Mouse (Mus musculus) monocyte, adult 2 months (primary cell): ENCODE results near the gene 2410131K14Rik.
A peak's percentile ranks its signal among the peaks of the same experiment; 100 is the strongest.

Source experiments
- DNase-seq, 2 experiments: peaks; one replicate each; pipeline ENCODE4 v3.0.0; 2022; ENCODE audit warnings: low spot score in 2 of 2, low read depth in 1 of 2

2410131K14Rik gene

DNA sequence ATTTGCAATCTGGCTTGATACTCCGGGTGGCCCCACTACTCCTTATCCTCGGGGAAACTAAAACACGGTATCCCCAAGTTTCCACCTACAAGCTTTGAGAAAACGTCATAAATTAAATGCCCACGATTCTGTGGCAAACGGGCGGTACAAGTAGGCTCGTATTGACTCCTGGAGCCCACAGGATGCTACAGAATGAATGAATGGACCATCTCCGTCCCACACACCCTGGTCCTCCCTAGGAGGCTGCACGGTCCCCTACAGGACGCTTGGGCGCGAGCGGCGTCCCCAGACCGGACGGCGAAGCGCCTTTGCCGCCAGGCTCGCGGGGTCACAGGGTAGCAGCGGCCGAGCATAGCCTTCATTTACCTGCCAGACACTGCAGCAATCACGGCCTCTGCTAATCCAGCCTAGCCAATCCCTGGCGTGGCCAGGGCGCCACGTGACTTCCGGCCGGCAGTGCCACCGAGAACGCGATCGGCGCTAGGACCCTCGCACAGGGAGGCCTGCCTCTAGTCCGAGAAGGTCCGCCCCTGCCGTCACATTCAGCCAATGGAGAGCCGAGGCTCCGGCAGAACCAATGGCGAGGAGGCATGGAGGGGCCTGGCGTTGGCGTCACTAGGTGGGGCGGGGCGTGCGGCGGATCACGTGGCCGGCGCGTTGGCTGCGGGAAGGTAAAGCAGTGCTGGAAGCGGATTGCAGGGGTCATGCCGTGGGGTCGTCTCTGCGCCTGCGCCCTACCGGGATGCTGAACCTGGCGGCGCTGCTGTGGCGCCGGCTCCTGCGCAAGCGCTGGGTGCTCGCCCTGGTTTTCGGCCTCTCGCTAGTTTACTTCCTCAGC lies at the start of gene 2410131K14Rik, which contains the start of gene Rnft2:
Gene 2410131K14Rik (plus strand): TSS at position 622 of the 838 bp plus-strand sequence.
Gene Rnft2 (minus strand): TSS at position 511 of the 838 bp plus-strand sequence.
- peak; percentile 98 for DNase-seq

DNA sequence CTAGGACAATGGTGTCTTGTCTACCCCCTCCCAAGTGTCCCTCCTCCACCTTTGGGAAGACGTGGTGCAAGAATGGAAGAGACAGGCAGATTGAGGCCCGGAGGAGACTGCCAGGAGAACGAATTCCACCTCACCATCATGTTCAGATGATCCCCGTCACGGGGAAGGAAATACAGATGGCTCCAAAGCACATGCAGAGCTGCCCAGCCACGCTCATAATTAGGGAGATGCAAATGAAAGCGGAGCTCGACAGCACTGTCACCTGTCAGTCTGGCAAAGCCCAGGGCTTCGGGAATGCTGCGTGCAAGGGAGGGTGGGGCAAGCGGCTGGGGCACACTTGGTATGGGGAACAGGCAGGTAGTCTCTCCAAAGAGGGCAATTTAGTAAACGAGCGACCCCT lies 47.6 kb upstream of the 2410131K14Rik start:
- no peak for DNase-seq

DNA sequence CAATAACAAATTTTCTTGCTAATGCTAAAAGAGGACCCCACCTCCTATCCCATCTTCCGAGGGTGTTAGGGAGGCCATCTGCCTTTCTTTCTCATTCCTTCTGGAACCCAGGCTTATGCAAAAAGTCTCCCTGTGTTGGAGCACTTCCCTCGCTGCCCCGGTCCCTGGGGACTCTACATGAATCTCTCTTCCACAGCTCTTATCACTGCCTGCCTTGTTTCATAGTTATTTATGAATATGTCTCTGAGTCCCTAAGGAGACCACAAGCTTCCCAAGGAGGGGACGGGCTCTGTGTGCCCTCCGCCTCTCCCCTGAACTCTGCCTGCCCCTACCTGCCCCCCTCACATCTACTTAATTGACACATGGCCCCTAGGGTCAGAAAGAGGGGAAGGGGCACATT lies 45.4 kb upstream of the 2410131K14Rik start:
- no peak for DNase-seq

DNA sequence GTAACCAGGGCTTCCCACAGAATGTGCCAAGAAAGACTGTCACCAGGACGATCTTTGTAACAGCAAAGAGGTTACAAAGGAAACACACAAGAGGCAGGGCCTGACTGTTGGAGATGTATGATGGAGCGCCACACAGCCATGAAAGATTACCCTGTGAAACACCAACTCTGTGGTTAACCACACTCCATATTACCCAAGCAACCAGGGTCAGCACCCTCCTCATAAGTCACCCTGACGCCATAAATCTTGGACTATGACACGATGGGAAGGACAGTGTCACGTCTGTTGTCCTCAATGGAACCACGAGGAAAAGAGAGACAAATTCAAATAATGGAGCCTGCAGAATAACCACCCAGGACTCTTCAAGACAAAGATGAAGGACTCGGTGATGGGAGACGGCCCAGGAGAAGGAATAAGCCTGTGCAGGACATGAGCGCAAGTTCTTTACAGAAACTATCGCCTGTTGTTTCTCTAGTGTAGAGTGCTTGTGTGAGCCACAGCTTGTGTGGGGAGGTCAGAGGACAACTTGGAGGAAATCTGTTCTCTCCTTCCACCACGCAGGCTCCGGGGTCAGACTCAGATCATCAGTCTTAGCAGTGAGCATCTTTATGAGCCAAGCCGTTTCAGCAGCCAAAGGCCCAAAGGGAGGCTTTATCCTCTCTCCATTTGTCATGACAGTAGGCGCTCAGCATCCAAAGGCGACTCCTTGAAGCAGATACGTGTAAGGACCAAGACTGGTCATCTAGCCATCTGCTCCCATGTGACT lies 40.2 kb upstream of the 2410131K14Rik start:
- DNase-seq: no peak

GRCm38 (mm10) chr5:118205852-118206251 lies 39.2 kb upstream of the 2410131K14Rik start:
- DNase-seq: no peak

- no peak for DNase-seq
Measured at GRCm38 (mm10) chr5:118214012-118214411, 31.0 kb upstream of the 2410131K14Rik start.

DNA sequence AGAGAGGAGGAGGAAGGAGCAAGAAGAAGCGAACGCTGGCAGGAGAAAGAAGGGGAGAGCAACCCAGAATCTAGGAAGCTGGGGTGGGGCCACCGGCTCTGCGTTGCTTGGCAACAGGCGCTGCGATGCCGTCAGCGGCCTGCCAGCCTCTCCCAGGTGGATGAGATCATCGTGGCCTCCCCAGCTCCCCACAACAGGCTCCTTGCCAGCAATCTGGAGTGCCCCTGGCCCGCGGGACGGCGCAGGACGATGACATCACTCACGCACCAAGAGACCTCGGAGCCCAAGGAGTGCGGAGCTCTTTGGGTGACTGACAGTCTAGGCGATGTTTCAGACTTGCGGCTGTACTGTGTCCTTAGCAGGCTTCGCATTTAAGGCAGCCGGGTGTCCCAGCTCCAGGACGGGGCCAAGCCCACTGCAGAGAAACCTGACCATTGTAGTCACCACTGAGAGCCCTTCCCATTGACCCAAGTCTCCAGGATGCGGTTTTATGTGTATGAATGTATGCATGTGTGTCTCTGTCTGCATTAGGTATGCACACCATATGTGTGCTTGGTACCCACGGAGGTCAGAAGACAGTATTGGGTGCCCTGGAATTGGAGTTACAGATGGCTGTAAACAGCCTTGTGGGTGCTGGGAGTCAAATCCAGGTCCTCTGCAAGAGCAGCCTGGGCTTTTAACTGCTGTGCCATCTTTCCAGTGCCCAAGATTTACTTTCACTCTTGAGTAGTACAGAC lies 30.4 kb upstream of the 2410131K14Rik start:
- DNase-seq: no peak

GRCm38 (mm10) chr5:118217410-118217809 lies 27.6 kb upstream of the 2410131K14Rik start:
- no peak for DNase-seq

DNA sequence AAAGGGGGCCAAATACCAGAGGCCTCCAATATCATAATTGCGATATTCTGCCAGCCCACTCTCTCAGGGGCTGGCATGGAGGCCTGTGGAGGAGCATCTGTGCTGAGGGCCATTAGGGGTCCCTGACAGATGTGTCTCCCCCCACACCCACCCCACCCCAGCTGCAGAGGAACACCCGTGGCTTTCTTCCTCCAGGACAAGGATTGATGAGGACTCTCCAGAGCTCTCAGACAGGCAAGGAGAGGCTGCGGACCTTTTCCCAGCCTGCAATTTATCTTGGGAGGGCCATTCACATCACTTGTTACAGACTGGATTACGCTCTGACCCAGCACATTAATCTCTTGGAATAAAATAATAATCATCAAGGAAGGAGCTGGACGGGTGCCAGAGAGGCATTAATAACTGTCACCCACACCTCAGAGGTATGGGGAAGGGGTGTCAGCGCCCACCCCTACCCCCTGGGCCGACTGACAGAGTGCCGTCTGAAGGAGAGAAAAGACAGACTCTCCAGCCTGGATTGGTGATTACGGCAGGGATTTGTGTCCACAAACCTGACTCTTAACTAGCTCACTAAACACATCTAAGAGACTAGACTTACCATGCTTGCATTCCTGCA lies 21.8 kb upstream of the 2410131K14Rik start:
- DNase-seq: no peak

DNA sequence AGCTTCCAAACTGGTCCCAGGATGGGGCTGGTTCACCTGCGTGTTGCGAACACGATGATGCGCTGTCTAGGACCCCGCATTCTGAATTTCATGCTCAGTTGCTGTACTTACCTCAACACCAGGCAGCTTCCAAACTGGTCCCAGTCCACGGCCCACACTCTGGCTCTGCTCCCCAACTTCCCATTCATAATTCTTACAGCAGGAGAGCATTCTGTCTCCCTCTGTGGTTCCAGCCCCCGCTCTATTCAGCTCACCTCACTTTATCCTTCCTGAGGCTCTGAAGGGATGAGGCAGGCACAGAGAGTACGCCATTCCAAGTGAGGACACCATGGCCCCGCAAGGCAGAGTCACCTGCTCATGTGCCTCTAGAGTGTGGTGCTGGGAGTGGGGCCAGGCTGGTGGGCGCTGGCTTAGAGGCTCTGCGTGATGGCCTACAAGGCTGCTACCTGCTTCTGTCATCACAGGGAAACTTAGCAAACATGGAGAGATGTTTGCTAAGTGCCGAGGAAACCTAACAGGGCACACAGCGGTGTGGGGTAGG lies 14.9 kb upstream of the 2410131K14Rik start:
- DNase-seq: no peak

- DNase-seq: no peak
Measured at GRCm38 (mm10) chr5:118236891-118237290, 8.1 kb upstream of the 2410131K14Rik start.

DNA sequence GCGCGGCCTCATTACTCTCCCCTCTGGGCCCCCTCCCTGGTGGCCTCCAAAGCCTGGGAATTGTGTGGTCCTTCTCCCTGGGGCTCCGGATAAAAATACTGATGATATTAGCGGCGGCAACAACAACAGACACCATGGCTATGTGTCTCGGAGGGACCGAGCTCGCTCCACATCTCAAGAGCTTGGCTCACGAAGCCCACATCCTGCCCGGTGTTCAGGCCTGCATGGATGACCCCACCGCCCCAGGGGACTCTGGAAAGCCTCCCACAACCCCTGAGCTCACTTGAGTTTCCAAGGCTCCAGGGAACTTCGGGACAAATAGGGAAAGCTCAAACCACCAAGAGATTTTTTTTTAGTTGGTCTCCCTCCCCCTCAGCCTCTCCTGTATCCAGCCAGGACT lies 5.4 kb upstream of the 2410131K14Rik start:
- no peak for DNase-seq

DNA sequence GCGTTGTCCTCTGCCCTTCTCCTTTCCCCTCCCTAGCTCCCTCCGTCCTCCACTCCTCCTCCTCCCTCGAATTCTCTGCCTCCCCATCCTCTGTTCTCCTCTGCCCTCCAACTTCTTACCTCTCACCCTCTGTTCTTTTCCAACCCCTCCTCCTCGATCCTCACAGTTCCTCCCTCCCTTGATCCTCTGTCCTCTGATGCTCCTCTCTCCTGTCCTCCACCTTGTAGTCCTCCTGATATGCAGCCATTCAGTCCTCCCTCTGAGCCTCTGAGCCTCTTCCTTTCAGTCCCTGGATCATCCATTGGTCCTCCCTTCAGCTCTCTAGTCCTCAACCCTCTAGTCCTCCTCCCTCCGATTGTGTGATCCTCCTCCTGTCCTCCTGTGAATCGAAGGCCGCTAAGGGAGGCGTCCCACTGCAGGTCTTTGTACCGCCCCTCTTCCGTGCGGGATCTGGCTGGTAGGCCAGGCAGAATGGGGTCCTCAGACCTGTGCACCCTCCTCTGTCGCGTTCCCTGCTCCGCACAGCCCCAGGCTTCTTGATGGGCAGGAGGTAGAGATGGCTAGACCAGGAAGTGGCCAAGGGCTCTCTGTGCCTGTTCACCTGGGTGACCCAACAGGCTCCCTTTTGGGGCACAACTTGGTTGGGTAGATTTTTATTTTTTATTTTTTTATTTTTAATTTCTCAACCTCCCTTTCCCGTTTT lies 730 bp downstream of the 2410131K14Rik start:
- no peak for DNase-seq

GRCm38 (mm10) chr5:118247378-118247777 lies 2.4 kb downstream of the 2410131K14Rik start:
- no peak for DNase-seq

DNA sequence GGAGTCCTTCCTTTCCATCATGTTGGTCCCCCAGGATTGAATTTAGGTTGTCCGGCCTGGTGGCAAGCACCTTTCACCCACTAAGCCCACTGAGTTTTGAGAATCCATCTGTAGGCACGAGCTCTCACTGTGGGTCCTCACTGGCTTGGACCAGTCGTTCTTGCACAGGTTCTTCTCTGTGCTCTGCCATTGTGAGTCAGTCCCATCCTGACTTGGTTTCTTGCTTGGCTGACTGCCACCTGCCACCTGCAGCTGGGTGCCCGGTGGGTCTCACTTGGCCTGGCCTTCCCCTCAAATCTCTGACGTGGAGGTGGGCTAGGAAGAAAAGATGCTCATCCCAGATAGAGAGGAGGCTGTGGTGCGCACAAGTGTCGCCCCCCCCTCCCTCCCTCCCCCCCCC lies 6.0 kb downstream of the 2410131K14Rik start:
- no peak for DNase-seq

GRCm38 (mm10) chr5:118253551-118253950 lies 8.5 kb downstream of the 2410131K14Rik start:
- no peak for DNase-seq

DNA sequence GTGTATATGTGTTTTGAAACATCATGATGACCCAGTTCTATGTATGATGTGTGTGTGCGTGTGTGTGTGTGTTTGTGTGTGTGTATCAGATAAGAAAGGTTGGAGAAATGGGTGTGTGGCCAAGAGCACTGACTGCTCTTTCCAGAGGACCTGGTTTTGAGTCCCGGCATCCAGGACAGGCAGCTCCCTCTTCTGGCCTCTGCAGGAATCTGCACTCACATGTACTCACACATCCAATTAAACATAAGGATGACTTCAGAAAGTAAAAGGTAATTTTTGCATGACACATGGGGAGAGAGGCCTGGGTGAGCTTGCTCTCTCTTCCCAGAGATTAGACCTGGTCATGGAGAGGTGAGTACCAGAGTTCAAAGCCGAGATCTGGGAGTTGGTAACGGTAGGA lies 12.0 kb downstream of the 2410131K14Rik start:
- no peak for DNase-seq

DNA sequence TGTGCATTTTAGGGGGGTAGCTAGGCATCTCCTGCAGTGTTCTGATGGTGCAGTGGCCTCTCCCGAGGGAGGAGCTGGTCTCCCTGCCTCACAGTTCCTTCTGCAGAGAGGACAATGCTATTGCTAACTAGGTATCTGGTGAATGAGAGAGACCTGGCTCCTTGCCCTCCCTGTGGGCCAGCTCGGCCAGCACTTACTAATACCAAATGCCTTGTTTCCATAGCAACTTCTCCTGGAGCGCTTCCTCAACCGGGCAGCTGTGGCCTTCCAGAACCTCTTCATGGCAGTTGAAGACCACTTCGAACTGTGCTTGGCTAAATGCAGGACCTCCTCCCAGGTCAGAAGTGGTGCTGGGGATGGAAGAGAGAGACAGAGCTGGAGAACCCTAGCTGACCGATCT lies 14.1 kb downstream of the 2410131K14Rik start:
- no peak for DNase-seq

DNA sequence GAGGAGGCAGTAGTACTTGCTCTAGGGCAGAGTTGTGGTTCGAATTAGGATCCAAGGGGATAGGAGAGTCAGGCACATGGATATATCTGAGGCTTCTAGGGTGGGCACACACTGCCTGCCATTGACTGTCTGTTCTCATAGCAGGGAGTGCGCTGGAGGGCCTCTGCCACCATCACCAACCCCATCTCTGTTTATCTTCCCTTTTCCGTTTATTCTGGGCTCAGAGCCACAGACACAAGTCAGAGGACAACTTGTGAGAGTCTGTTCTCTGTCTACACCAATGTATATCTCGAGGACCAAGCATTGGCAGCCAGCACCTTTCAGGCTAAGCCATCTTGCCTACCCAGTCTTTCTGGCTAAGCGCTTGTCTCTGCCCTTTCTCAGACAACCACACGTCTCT lies 14.6 kb downstream of the 2410131K14Rik start:
- DNase-seq: no peak

- no peak for DNase-seq
Measured at GRCm38 (mm10) chr5:118260055-118260454, 15.0 kb downstream of the 2410131K14Rik start.
